Mouse (Mus musculus): ENCODE measurements at regions not wholly inside any gene's neighbourhood (a gene's known extent, or its start where the extent isn't known, plus 50 kb on each side); places are given as distances from the start of the nearest gene placed in this dataset.
"Not testable (repeated sequence)": the region's sequence is repeated elsewhere in the genome, so short reads cannot be mapped to it uniquely, and the experiment has no call there.

GRCm38 (mm10) chr7:60622271-60623249 is 482.5 kb upstream of the Snrpn start:
- peak; percentile 52 for ATAC-seq (replicated peaks; ENCODE audit: poor library complexity, severe bottlenecking)

GRCm38 (mm10) chr7:60617070-60617674 is 477.2 kb upstream of the Snrpn start:
- not testable (repeated sequence) for ATAC-seq (replicated peaks; ENCODE audit: poor library complexity, severe bottlenecking)

Data from granulocyte monocyte progenitor cell, adult 5-6 weeks (primary cell).